Mouse (Mus musculus): ENCODE measurements around the gene Elavl3. TPM values are rescaled to one million over a fixed set of nuclear protein-coding genes. Genes with fewer than 3 reads are reported as not detected.

The Elavl3 gene
- polyA plus RNA-seq (2016; fragmentation: Nextera tagmentation; extraction: Ambion mirVana): 0.02 TPM in 1 of 2 replicates, not detected in the other

DNA sequence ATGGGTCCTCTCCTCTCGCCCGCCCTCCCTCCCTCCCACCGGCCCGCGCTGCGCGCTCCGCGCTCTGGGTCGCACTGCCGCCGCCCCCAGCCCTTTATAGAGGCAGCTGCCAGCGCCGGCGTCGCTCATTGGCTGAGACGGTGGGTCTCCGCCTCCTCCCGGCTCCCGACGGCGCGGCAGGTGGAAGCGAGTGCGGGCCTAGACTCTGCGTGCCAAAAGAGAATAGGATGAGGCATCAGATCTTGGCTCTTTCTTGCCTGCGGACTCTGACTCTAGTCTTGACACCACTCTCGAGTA is at the start of gene Elavl3:
Elavl3 (minus strand) TSS at position 66 of the 297 bp plus-strand sequence.
- peak within 1 kb of the TSS; percentile 48 for H3K4me3 ChIP-seq
- no peak for ATAC-seq
- no peak within 1 kb of the TSS for H3K27ac ChIP-seq
- 4% methylated on average over 18 of the region's 28 CpGs for WGBS (ENCODE audit: insufficient replicate concordance)
- H3K9me3 ChIP-seq (replicated peaks): no peaks in the 10 kb centered on the region
- H3K36me3 ChIP-seq: peaks cover 5% of the 10 kb centered on the region; the same call in 1 of the 2 replicates
- H3K27me3 ChIP-seq (replicated peaks): peaks cover 96% of the 10 kb centered on the region
- peaks cover 50% of the 10 kb centered on the region for H3K4me1 ChIP-seq
- peak within 1 kb of the TSS; percentile 46; the same call in 1 of the 2 replicates for H3K9ac ChIP-seq
- peak within 1 kb of the TSS; percentile 77 for H3K4me2 ChIP-seq

DNA sequence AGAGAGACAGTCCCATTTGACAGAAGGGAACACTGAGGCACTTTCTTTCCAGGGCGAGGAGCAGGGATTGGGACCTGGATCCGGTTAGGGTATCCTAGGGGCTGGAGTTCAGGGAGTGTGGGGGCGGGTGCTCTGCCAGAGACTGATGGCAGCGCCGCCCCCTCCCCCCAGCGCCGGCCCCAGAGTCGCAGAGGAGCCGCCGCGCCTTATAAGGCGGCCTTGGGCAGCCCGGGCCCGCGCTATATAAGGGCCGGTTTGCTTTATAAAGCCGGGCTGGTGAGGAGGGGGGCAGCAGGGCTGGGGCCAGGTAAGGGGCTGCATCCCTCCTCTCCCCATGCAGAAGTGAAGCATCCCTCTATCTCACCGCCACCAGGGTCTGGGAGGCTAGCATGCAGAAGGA is 48.1 kb upstream of the Elavl3 start:
- ATAC-seq: no peak
- Histone ChIP-seq H3K4me2 (0 out of 2 replicates have a peak overlapping the region, but pooled peaks have one; percentile 12), H3K27me3 (replicated peaks) (peaks cover 73% of the 10 kb centered on the region), H3K9me3 (replicated peaks) (no peaks in the 10 kb centered on the region), H3K36me3 (no peaks in the 10 kb centered on the region), H3K27ac (no peak overlapping the region), H3K9ac (no peak overlapping the region), H3K4me3 (no peak overlapping the region), H3K4me1 (peaks cover 9% of the 10 kb centered on the region; the same call in 1 of the 2 replicates)
- whole genome bisulfite sequencing (ENCODE audit: insufficient replicate concordance): 3% methylated on average over 18 of the region's 18 CpGs

DNA sequence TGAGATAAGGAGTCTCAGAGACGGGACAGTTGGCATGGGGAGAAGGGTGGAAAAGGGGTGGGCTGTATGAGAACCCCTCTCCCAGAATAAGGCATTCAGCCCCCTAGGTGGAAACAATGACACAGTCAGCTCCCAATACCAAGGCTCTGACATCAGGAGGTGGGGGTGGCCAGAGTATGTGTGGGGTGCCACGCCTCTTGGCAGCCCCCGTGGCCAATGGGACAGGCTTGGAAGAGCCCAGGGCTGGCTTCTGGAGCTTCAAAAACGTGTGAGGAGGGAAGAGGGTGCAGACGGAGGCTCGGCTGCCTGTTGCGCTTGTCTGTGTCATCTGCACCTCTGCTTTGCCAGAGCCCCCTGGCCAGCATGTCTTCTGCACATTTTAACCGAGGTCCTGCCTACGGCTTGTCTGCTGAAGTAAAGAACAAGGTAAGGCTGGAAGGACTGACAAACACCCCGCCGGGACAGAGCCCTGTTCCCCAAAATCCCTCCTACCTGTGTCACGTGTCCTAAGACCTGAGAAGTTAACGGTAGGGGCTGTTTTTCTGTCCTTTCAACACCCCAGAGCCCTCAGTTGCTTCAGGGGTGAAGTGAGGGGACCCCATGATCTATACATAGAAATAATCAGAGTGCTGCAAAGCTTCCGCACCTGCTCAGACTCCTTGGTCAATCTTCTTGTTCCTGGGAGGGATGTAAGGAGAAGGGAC is 47.3 kb upstream of the Elavl3 start, which contains the start of gene Cnn1:
Cnn1 (plus strand) TSS at position 224 of the 704 bp plus-strand sequence.
- peaks cover 81% of the 10 kb centered on the region for H3K27me3 ChIP-seq (replicated peaks)
- H3K36me3 ChIP-seq: no peaks in the 10 kb centered on the region
- no peak within 1 kb of the TSS for H3K4me3 ChIP-seq
- no peak within 1 kb of the TSS for H3K27ac ChIP-seq
- ATAC-seq: no peak
- H3K4me2 ChIP-seq: 0 out of 2 replicates have a peak within 1 kb of the TSS, but pooled peaks have one; percentile 12
- H3K9ac ChIP-seq: no peak within 1 kb of the TSS
- WGBS (ENCODE audit: insufficient replicate concordance): 8% methylated on average over 14 of the region's 14 CpGs
- peaks cover 9% of the 10 kb centered on the region; the same call in 1 of the 2 replicates for H3K4me1 ChIP-seq
- H3K9me3 ChIP-seq (replicated peaks): no peaks in the 10 kb centered on the region

DNA sequence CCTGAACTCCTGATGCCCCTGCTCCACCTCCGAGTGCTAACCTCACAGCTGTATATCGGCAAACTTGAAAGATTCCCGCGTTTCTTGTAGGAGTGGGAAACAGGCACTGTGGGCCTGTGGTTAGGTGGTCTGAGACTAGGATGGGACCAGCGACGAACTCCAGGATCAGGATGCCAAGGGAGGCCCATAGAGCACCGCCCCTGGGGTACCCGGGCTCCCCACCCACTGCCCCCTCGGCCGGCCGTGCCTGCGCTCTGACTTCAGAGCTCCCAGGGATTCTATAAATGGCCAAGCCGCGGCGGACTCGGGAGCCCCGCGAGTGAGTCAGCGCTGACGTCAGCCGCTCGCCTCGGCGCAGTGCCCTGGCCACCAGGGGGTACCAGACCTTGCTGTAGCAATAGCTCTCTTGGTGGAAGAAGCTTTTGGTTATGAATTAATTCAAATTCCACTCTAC is 44.1 kb upstream of the Elavl3 start:
- H3K4me2 ChIP-seq: peak overlapping the region; percentile 84
- 1% methylated on average over 24 of the region's 24 CpGs for WGBS (ENCODE audit: insufficient replicate concordance)

DNA sequence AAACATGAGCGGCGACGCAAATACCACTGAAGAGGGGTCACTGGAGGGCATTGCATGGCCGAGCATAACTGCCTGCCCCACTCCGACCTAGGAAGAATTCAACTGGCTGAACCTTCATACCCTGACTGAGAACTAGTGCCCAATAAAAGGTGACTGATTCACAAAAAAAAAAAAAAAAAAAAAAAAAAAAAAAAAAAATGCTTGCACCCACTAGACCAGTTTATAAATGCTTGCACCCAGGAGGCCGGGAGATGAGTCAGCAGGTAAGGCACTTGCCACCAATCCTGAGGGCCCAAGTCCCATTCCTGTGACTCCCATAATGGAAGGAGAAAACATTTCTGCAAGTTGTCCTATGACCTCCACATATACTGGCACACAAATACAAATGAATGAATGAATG is 40.9 kb upstream of the Elavl3 start:
- no peaks in the 10 kb centered on the region for H3K36me3 ChIP-seq
- no peak for ATAC-seq

More for the DNA sequence above, 44.1 kb upstream of the Elavl3 start:
- H3K27ac ChIP-seq: no peak overlapping the region
- no peaks in the 10 kb centered on the region for H3K9me3 ChIP-seq (replicated peaks)
- H3K4me3 ChIP-seq: peak overlapping the region; percentile 51
- peaks cover 9% of the 10 kb centered on the region; the same call in 1 of the 2 replicates for H3K4me1 ChIP-seq
- no peaks in the 10 kb centered on the region for H3K36me3 ChIP-seq
- peak overlapping the region; percentile 66 for H3K9ac ChIP-seq
- ATAC-seq: peak; percentile 84
- H3K27me3 ChIP-seq (replicated peaks): peaks cover 69% of the 10 kb centered on the region

DNA sequence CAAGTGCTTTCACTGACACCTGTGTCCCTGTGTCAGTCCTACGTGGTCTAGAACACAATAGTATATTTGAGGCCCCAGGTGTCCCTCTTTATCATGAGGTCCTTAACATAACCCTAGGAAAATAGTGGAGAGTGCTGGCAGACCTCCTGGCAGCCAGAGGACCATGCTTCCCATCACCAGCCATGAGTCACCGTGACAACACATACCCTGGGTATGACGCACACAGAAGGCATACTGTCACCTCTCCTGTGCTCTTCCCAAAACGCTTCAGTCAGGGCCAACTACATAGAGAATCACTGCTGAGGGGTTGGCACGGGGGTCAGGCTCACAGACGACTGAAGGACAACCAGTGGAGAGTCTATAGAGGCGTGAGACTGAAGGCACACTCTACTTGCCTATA is 38.2 kb upstream of the Elavl3 start:
- Histone ChIP-seq H3K36me3 (no peaks in the 10 kb centered on the region), H3K4me1 (peaks cover 10% of the 10 kb centered on the region), H3K27me3 (replicated peaks) (peaks cover 18% of the 10 kb centered on the region), H3K27ac (no peak overlapping the region), H3K4me2 (no peak overlapping the region), H3K9me3 (replicated peaks) (no peaks in the 10 kb centered on the region), H3K4me3 (no peak overlapping the region), H3K9ac (no peak overlapping the region)
- WGBS (ENCODE audit: insufficient replicate concordance): 78% methylated on average over 7 of the region's 7 CpGs
- no peak for ATAC-seq

More for the DNA sequence above, 40.9 kb upstream of the Elavl3 start:
- H3K9me3 ChIP-seq (replicated peaks): no peaks in the 10 kb centered on the region
- no peak overlapping the region for H3K9ac ChIP-seq
- no peak overlapping the region for H3K4me3 ChIP-seq
- H3K4me2 ChIP-seq: no peak overlapping the region
- H3K4me1 ChIP-seq: peaks cover 9% of the 10 kb centered on the region; the same call in 1 of the 2 replicates
- no peak overlapping the region for H3K27ac ChIP-seq
- 83% methylated on average over 6 of the region's 6 CpGs for WGBS (ENCODE audit: insufficient replicate concordance)
- peaks cover 38% of the 10 kb centered on the region for H3K27me3 ChIP-seq (replicated peaks)

DNA sequence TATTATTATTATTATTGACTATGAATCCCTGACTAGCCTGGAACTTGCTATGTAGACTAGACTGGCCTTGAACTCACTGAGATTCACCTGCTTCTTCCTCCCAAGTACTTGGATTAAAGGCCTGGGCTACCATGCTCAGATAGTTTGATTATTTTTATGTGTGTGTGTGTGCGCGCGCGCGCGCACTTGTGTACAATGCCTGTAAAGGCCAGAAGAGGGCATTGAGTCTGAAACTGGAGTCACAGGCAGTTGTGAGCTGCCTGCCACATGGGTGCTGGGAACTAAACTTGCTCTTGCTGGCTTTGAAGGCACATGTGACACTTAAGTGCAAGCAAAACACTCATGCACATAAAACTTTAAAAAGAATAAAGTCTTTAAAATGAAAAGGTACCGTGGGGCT is 37.5 kb upstream of the Elavl3 start:
- Histone ChIP-seq H3K4me1 (peaks cover 17% of the 10 kb centered on the region), H3K27ac (no peak overlapping the region), H3K9ac (no peak overlapping the region), H3K4me2 (no peak overlapping the region), H3K27me3 (replicated peaks) (peaks cover 11% of the 10 kb centered on the region), H3K9me3 (replicated peaks) (no peaks in the 10 kb centered on the region), H3K36me3 (no peaks in the 10 kb centered on the region), H3K4me3 (no peak overlapping the region)
- 95% methylated on average over 7 of the region's 7 CpGs for WGBS (ENCODE audit: insufficient replicate concordance)
- no peak for ATAC-seq

DNA sequence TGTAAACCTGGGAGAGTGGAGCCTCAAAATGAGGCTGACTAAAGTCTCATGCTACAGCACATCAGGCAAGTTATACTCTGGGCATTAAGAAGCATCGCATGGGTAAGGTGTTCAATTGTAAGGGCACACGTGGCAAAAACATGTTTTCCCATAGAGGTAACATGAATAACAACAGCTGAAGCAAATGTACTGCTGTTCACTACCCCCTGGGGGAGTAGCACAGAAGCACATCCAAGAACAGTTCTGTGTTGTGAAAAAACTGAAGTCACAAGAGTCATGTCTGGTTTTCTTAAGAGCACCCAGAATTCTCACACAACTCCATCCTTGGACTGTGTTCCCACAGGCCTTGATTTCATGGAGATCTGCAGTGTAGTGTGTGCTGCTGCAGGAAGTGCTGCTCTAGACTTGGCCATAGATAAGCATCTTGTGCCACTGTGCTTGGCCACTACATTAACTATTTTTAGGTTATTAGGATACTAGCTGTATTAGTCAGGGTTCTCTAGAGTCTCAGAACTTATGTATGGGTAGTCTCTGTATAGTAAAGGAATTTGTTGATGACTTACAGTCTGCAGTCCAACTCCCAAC is 35.3 kb upstream of the Elavl3 start:
- H3K36me3 ChIP-seq: peaks cover 12% of the 10 kb centered on the region
- no peak overlapping the region for H3K27ac ChIP-seq
- no peaks in the 10 kb centered on the region for H3K27me3 ChIP-seq (replicated peaks)
- no peak overlapping the region for H3K4me2 ChIP-seq
- H3K9ac ChIP-seq: no peak overlapping the region
- WGBS (ENCODE audit: insufficient replicate concordance): 73% methylated on average over 2 of the region's 2 CpGs
- no peak overlapping the region for H3K4me3 ChIP-seq
- no peaks in the 10 kb centered on the region for H3K9me3 ChIP-seq (replicated peaks)
- no peak for ATAC-seq
- H3K4me1 ChIP-seq: peaks cover 25% of the 10 kb centered on the region

DNA sequence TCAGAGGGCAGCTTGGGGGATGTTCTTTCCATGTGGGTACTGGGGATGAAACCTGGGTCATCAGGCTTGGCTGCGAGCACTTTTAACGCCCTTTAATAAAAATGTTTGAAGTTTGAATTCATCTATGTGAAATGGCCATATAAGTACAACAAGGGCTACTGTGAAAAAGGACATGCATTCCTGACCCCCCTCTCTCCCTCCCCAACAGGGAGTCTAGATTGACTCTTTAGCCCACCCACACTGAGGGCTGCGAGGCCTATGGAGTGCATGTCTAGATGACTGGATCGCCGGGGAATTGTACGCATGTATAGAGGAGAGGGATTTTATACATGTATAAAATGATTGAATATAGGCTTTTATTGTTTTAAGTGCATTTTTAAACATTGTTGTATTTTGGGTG is 34.2 kb upstream of the Elavl3 start:
- ATAC-seq: no peak
- H3K4me3 ChIP-seq: peak overlapping the region; percentile 84
- peaks cover 25% of the 10 kb centered on the region for H3K4me1 ChIP-seq
- H3K27me3 ChIP-seq (replicated peaks): no peaks in the 10 kb centered on the region
- H3K36me3 ChIP-seq: peaks cover 12% of the 10 kb centered on the region
- H3K9me3 ChIP-seq (replicated peaks): no peaks in the 10 kb centered on the region
- peak overlapping the region; percentile 83 for H3K9ac ChIP-seq
- H3K4me2 ChIP-seq: peak overlapping the region; percentile 90
- WGBS (ENCODE audit: insufficient replicate concordance): 84% methylated on average over 6 of the region's 6 CpGs
- peak overlapping the region; percentile 75; the same call in 1 of the 2 replicates for H3K27ac ChIP-seq

DNA sequence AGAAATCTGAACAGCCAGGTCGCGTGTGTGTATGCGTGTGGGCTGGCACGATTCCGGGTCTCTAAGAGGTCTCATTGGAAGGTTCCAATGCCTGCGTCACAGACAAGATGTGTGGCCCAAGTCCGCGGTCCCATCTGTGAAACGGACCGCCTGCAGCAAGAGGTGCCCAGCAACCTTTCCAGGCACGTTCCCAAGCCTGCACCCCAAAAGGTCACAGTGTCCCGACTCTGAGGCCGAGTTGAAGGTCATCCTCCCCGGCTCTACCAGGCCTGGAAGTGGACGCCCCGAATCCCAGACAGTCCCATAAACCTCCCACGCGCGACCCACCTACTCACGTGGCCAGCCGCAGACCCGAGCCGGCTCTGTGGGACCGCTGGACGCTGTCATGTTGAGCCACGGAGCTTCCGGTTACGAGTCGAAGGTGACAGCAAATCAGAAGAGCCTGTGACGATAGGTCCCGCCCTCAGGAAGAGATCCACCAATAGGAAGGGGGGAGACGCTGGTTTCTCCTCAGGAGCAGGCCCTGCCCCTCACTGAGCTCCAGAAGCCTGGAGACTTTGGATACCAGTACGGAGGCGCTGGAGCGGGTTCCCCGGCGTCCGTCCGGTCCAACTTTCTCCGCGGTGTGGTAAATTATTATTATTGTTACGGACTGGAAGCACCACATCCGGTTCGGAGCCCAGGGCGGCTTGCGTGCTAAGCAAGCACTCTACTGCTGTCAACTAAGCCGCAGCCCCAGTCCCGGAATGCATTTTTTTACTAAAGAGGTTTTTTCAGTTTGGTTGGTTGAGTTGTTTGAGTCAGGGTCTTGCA is 33.4 kb upstream of the Elavl3 start, which contains the start of gene Ecsit:
Ecsit (minus strand) TSS at position 417 of the 813 bp plus-strand sequence.
- ATAC-seq: peak; percentile 99
- peaks cover 15% of the 10 kb centered on the region for H3K36me3 ChIP-seq
- H3K4me2 ChIP-seq: peak within 1 kb of the TSS; percentile 90
- under 1% methylated on average over 48 of the region's 48 CpGs for WGBS (ENCODE audit: insufficient replicate concordance)
- peak within 1 kb of the TSS; percentile 75 for H3K27ac ChIP-seq
- H3K9ac ChIP-seq: peak within 1 kb of the TSS; percentile 83
- no peaks in the 10 kb centered on the region for H3K9me3 ChIP-seq (replicated peaks)
- H3K4me1 ChIP-seq: peaks cover 25% of the 10 kb centered on the region
- no peaks in the 10 kb centered on the region for H3K27me3 ChIP-seq (replicated peaks)
- peak within 1 kb of the TSS; percentile 84 for H3K4me3 ChIP-seq

DNA sequence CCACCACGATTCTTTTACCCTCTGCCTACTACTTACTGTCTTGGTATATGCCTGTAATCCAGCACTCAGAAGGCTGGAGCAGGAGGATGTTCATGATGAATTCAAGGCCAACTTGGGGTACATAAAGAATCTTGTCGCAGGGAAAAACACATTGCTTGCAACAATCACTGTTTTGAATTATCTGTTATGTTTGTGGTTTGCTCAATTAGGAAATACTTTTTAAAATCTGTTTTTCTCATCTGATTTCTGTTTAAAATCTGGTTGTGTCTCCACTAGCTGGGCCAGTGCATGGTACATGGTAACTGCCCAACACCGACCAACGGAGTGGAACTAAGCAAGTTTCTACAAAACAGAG is 32.8 kb upstream of the Elavl3 start:
- Histone ChIP-seq H3K27ac (0 out of 2 replicates have a peak overlapping the region, but pooled peaks have one; percentile 61), H3K4me2 (peak overlapping the region; percentile 90), H3K9me3 (replicated peaks) (no peaks in the 10 kb centered on the region), H3K4me1 (peaks cover 25% of the 10 kb centered on the region), H3K9ac (peak overlapping the region; percentile 83), H3K27me3 (replicated peaks) (no peaks in the 10 kb centered on the region), H3K36me3 (peaks cover 21% of the 10 kb centered on the region), H3K4me3 (peak overlapping the region; percentile 84)
- WGBS (ENCODE audit: insufficient replicate concordance): 23% methylated on average over 4 of the region's 4 CpGs
- no peak for ATAC-seq
